Mouse (Mus musculus): ENCODE measurements around the gene Olfr191. TPM values are rescaled to one million over a fixed set of nuclear protein-coding genes. Genes with fewer than 3 reads are reported as not detected.
"Not testable (repeated sequence)": the region's sequence is repeated elsewhere in the genome, so short reads cannot be mapped to it uniquely, and the experiment has no call there.

Gene Olfr191
- polyA plus RNA-seq (2012; rRNA removed): not detected in 2 replicates

DNA sequence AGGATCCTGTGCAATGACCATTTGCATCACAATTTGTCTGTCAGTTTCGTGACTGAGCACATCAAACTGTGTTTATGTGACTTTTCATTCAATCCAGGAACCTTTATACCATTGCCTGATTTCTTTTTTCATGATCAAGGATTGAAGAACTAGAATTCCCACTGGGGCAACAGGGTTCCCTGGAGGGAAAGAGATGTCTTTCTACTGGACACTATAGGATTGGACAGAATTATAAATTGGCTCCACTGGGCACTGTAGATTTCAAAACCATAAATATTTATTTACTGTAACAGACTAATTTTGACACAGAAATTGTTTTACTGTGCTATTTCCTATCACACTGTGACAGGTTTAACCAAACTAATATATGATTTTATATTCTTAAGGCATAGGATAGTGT, at the start of gene Olfr191:
TSS of gene Olfr191 (minus strand) at position 101 of the 400 bp plus-strand sequence.
- WGBS: 41% methylated on average over 1 of the region's 1 CpGs
- DNase-seq (ENCODE audit: low read depth, low spot score): not testable (repeated sequence)

DNA sequence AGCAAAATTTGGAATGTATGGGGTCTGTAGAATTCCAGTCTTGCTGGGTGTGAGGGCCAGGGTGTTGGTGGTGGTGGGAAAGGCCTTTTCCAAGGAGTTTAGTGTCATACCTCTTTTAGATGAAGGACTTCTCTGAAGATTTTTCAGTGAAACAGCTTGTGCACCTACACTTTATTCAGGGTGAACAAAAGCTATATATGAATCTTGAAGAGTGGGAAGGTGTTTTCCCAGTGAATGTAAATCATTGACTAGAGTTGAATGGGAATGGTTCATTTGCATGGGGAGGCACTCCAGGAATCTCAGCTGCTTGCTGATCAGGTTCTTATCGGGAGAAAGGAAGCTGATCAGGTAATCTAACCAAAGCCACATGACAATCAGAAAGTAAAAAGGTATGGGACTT, 41.1 kb upstream of the Olfr191 start:
- no peak for DNase-seq (ENCODE audit: low read depth, low spot score)
- WGBS: 49% methylated on average over 1 of the region's 1 CpGs

DNA sequence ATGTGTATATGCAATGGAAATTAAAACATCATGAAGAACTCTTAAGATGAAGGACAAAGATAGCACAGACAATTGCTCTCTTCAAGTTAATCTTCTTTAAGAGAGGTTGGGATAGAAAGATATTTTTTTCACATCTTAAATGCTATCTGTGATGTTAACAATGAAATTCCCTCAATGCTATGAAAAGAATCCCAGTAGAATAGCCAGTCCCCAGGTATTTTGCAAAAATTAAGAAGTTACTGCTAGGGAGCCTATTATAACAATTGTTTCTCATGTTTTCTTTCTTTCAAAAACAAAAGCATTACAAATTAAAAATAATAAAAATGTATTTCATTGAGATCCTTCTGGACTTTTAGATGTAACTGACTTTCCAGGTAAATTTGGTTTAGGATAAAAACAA, 31.3 kb upstream of the Olfr191 start, which contains the start of gene Olfr194:
TSS of gene Olfr194 (minus strand) at position 101 of the 400 bp plus-strand sequence.
- no peak for DNase-seq (ENCODE audit: low read depth, low spot score)

DNA sequence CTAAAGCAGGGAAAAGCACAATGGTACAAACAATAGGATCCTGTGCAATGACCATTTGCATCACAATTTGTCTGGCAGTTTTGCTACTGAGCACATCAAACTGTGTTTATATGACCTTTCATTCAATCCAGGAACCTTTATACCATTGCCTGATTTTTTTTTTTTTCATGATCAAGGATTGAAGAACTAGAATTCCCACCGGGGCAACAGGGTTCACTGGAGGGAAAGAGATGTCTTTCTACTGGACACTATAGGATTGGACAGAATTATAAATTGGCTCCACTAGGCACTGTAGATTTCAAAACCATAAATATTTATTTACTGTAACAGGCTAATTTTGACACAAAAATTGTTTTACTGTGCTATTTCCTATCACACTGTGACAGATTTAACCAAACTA, 22.2 kb upstream of the Olfr191 start, which contains the start of gene Olfr193:
TSS of gene Olfr193 (minus strand) at position 101 of the 400 bp plus-strand sequence.
- 93% methylated on average over 1 of the region's 1 CpGs for WGBS
- DNase-seq (ENCODE audit: low read depth, low spot score): no peak

DNA sequence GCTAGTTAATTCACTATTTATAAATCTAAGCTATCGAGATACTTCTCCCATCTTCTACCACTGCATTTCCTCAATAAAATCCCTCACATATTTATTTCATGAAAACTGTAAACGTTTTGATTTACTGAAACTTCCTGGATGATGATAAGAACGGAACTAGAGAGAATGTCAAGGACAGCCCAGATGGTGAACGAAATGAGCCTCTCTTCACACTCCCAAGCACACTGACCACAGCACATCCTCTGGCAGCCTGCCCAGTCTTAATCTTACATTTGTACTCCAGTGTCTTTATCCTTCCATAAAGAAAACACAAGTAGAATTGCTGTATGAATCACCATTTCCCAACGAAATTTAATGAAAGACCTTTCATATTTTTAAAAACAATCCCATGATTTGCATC, 18.9 kb upstream of the Olfr191 start:
- not testable (repeated sequence) for DNase-seq (ENCODE audit: low read depth, low spot score)
- WGBS: 35% methylated on average over 5 of the region's 5 CpGs

DNA sequence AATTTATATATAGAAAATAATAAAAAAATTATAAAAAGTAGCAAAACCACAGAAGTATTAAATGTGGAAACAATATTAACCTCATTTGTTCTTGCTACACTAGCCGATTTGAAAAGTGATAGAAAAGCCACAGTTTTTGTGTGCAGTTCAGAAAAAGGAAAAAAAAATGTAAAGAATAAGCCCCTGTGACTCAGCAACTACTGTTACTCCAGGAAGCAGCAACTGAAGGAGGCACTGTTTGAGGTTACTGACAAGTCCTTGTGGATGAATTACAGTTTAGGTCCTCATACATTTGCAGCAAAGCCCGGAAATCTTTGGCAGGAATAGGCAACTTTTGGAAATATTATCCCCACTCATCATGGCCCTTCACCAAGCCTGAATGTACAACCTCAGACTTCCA, 15.7 kb upstream of the Olfr191 start:
- DNase-seq (ENCODE audit: low read depth, low spot score): no peak
- 69% methylated on average over 2 of the region's 2 CpGs for WGBS

DNA sequence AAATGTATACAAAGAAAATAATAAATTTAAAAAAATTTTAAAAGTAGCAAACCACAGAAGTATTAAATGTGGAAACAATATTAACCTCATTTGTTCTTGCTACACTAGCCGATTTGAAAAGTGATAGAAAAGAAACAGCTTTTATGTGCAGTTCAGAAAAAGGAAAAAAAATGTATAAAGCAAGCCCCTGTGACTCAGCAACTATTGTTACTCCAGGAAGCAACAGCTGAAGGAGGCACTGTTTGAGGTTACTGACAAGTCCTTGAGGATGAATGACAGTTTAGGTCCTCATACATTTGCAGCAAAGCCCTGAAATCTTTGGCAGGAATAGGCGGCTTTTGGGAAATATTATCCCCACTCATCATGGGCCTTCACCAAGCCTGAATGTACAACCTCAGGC, 8.5 kb downstream of the Olfr191 start:
- not testable (repeated sequence) for DNase-seq (ENCODE audit: low read depth, low spot score)
- 85% methylated on average over 2 of the region's 2 CpGs for WGBS

DNA sequence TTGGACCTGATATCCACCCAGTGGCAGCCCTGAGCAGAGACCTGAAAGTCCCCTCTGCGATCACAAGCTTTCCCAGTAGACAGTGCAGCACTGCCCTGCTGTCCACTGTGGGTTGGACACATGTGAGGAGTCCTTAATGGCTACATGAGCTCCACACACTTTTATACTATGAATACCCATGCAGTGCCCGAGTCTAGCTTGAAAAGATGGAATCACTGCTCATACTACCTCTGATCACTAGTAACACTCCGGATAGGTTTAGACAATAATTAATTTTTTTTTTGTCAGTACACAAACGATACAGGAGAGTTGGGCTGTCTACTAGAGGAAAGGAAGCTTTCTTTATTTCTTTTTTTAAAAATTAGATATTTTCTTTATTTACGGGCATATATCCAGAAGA, 11.7 kb downstream of the Olfr191 start, which contains the start of gene Olfr190:
TSS of gene Olfr190 (minus strand) at position 101 of the 400 bp plus-strand sequence.
- DNase-seq (ENCODE audit: low read depth, low spot score): no peak
- 83% methylated on average over 5 of the region's 5 CpGs for WGBS

DNA sequence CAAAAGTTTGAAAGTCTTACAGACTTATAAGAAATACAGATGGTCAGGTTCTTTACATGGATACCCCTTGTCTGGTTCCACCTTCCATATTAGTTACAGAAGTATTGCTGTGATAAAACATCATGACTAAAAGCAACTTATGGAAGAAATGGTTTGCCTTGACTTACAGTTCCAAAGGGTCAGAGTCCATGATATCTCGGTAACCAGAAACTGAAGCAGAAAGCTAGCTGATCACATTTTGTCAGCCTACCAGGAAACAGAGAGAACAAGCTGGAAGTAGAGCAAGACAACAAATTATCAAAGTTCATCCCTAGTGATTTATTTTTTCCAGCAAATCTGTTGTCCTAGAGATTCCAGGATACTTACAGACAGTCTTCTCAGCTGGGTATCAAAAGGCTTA, 16.1 kb downstream of the Olfr191 start:
- DNase-seq (ENCODE audit: low read depth, low spot score): no peak
- WGBS: 78% methylated on average over 1 of the region's 1 CpGs

DNA sequence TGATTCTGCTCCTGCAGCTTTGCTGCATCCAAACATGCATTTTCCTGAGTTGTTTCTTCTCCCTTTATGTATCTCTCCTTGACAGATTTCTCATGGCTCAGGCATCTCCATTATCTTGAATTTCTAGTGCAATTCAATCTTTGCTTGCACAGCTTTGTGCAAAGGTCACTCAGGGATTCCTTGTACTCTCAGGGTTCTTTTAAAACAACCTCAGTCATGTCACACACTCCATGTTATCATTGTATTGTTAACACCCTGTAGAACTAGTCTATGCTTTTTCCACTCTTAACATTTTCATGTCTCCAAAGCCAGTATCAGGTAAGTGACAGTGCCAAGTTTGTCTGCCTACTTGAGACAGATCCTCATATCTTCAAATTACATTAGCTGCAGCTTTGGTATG, 17.9 kb downstream of the Olfr191 start:
- no peak for DNase-seq (ENCODE audit: low read depth, low spot score)

DNA sequence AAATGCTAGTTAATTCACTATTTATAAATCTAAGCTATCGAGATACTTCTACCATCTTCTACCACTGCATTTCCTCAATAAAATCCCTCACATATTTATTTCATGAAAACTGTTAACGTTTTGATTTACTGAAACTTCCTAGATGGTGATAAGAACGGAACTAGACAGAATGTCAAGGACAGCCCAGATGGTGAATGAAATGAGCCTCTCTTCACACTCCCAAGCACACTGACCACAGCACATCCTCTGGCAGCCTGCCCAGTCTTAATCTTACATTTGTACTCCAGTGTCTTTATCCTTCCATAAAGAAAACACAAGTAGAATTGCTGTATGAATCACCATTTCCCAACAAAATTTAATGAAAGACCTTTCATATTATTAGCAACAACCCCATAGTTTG, 27.2 kb downstream of the Olfr191 start:
- not testable (repeated sequence) for DNase-seq (ENCODE audit: low read depth, low spot score)
- 44% methylated on average over 3 of the region's 3 CpGs for WGBS

DNA sequence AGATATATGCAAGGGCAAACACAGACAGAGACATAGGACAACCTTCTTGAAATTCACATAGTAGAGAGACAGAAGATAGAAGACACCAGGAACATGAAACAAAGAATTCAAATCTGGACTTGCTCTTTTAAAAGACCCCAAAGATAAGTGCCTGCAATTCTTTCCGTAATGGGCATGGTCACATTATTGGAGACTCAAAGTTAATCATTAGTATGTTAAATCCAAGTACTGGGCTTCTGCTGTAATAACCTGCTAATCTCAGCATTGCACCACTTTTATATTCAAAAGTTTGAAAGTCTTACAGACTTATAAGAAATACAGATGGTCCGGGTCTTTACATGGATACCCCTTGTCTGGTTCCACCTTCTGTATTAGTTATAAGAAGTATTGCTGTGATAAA, 40.3 kb downstream of the Olfr191 start:
- WGBS: 77% methylated on average over 2 of the region's 2 CpGs
- DNase-seq (ENCODE audit: low read depth, low spot score): not testable (repeated sequence)

DNA sequence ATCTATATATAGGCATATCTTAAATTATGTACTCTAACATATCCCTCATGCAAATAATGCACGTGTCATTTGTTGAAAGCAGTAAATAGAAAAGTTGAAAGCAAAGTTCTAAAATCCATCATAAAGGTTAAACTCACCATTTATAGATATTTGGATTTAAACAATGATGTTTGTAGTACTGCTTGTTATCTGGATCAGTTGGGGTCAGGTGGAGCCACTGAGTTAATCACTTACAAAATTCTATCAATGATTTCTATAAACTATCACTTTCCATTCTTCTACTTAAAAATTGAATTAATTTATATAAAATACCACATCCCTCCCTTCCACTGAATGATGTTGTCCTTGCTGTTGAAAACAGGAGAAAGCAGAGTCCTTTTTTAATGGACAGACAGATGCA, 40.8 kb downstream of the Olfr191 start:
- DNase-seq (ENCODE audit: low read depth, low spot score): no peak
- WGBS: 53% methylated on average over 1 of the region's 1 CpGs

DNA sequence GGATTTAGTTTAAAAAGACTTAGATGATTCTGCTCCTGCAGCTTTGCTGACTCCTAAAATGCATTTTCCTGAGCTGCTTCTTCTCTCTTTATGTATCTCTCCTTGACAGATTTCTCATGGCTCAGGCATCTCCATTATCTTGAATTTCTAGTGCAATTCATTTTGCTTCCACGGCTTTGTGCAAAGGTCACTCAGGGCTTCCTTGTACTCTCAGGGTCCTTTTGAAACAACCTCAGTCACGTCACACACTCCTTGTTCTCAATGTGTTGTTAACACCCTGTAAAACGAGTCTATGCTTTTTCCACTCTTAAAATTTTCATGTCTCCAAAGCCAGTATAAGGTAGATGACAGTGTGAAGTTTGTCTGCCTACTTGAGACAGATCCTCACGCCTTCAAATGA, 42.0 kb downstream of the Olfr191 start:
- DNase-seq (ENCODE audit: low read depth, low spot score): no peak
- 56% methylated on average over 4 of the region's 4 CpGs for WGBS

DNA sequence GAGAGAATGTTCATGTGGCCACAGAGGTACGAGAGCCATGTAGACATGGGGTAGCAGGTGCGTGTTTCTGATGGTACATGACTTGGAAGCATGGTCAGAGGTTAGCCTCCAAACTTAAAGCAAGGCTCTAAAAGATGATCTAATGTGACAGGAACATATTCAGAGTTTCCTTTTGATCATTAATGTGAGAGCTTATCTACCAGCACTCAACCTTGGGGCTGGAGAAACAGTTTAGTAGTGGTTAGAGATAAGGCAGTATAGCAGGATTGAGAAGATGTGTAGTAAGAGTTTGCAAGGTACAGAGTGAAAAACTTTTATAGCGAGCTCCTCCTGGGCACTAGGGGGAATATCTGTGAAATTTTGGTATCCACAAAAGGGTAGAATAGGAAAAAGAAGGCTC, 43.8 kb downstream of the Olfr191 start:
- WGBS: 69% methylated on average over 3 of the region's 3 CpGs
- DNase-seq (ENCODE audit: low read depth, low spot score): no peak

DNA sequence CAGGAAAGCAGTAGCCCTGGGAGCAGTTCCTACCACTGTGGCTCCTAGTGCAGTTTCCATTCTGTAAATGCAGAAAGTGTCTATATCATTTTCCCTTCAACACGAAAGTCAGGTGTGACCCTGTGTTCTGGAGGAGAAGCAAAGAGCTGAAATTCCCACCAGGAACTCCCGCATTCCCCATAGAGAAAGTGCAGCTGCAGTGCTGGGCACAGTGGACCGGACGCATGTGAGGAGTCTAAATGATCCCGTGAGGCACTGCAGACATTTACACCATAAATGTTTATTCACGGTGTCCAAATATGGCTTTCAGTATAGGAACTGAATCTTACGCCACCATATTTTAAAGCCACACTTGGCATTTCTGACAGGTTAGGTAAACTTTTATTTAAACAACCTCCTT, 49.9 kb downstream of the Olfr191 start, which contains the start of gene Olfr187:
TSS of gene Olfr187 (minus strand) at position 58 of the 400 bp plus-strand sequence.
- no peak for DNase-seq (ENCODE audit: low read depth, low spot score)
- 64% methylated on average over 7 of the region's 7 CpGs for WGBS

Other genes starting within 250 kb of the Olfr191 start
- not detected in 2 replicates for gene Olfr177, start 215.1 kb downstream of the Olfr191 start, polyA plus RNA-seq (2012; rRNA removed)
- not detected in 2 replicates for gene Olfr178, start 197.8 kb downstream of the Olfr191 start, polyA plus RNA-seq (2012; rRNA removed)
- gene Olfr181, start 161.1 kb downstream of the Olfr191 start, polyA plus RNA-seq (2012; rRNA removed): not detected in 2 replicates
- gene Olfr180, start 160.4 kb downstream of the Olfr191 start, polyA plus RNA-seq (2012; rRNA removed): not detected in 2 replicates
- not detected in 2 replicates for gene Olfr183, start 94.5 kb downstream of the Olfr191 start, polyA plus RNA-seq (2012; rRNA removed)
- not detected in 2 replicates for gene Olfr186, start 59.5 kb downstream of the Olfr191 start, polyA plus RNA-seq (2012; rRNA removed)
- not detected in 2 replicates for gene Olfr187, start 50.1 kb downstream of the Olfr191 start, polyA plus RNA-seq (2012; rRNA removed)
- gene Olfr190, start 11.8 kb downstream of the Olfr191 start, polyA plus RNA-seq (2012; rRNA removed): not detected in 2 replicates
- gene Olfr193, start 22.1 kb upstream of the Olfr191 start, polyA plus RNA-seq (2012; rRNA removed): not detected in 2 replicates
- gene Olfr194, start 31.2 kb upstream of the Olfr191 start, polyA plus RNA-seq (2012; rRNA removed): not detected in 2 replicates
- gene Olfr195, start 57.2 kb upstream of the Olfr191 start, polyA plus RNA-seq (2012; rRNA removed): not detected in 2 replicates
- not detected in 2 replicates for gene Olfr196, start 80.6 kb upstream of the Olfr191 start, polyA plus RNA-seq (2012; rRNA removed)
- not detected in 2 replicates for gene Olfr198, start 113.7 kb upstream of the Olfr191 start, polyA plus RNA-seq (2012; rRNA removed)
- gene Olfr199, start 129.9 kb upstream of the Olfr191 start, polyA plus RNA-seq (2012; rRNA removed): not detected in 2 replicates
- gene Olfr201, start 182.8 kb upstream of the Olfr191 start, polyA plus RNA-seq (2012; rRNA removed): not detected in 2 replicates
- gene Olfr202, start 197.0 kb upstream of the Olfr191 start, polyA plus RNA-seq (2012; rRNA removed): not detected in 2 replicates
- not detected in 2 replicates for gene Olfr203, start 209.1 kb upstream of the Olfr191 start, polyA plus RNA-seq (2012; rRNA removed)
- not detected in 2 replicates for gene Olfr204, start 228.4 kb upstream of the Olfr191 start, polyA plus RNA-seq (2012; rRNA removed)
- not detected in 2 replicates for gene Olfr205, start 241.3 kb upstream of the Olfr191 start, polyA plus RNA-seq (2012; rRNA removed)